Mouse (Mus musculus) thymus, postnatal 14 days (tissue): ENCODE results near the gene Eea1.
"Not testable (repeated sequence)": the region's sequence is repeated elsewhere in the genome, so short reads cannot be mapped to it uniquely, and the experiment has no call there.

Source experiments
- DNase-seq: peaks from one replicate; pipeline ENCODE4 v3.0.0; 2021

Gene Eea1

GRCm38 (mm10) chr10:95940046-95940900 lies at the start of gene Eea1:
Gene Eea1 (plus strand): TSS chr10:95940650.
- peak; percentile 56 for DNase-seq

GRCm38 (mm10) chr10:95891214-95891960 lies 49.1 kb upstream of the Eea1 start:
- DNase-seq = no peak

GRCm38 (mm10) chr10:95892132-95892531 lies 48.3 kb upstream of the Eea1 start:
- DNase-seq = no peak

- DNase-seq = no peak
These were observed 47.0 kb upstream of the Eea1 start for GRCm38 (mm10) chr10:95893291-95893932.

GRCm38 (mm10) chr10:95894036-95894855 lies 46.2 kb upstream of the Eea1 start:
- DNase-seq = peak; percentile 8

- DNase-seq = peak; percentile 60
These were observed 45.5 kb upstream of the Eea1 start for GRCm38 (mm10) chr10:95894856-95895386.

- DNase-seq = peak; percentile 32
These were observed 41.8 kb upstream of the Eea1 start for GRCm38 (mm10) chr10:95898471-95899154.

- no peak for DNase-seq
These were observed 35.8 kb upstream of the Eea1 start for GRCm38 (mm10) chr10:95904668-95905067.

GRCm38 (mm10) chr10:95909246-95909909 lies 31.1 kb upstream of the Eea1 start:
- no peak for DNase-seq

- no peak for DNase-seq
These were observed 29.4 kb upstream of the Eea1 start for GRCm38 (mm10) chr10:95911016-95911415.

- DNase-seq = no peak
These were observed 25.8 kb upstream of the Eea1 start for GRCm38 (mm10) chr10:95914434-95915174.

- no peak for DNase-seq
These were observed 21.7 kb upstream of the Eea1 start for GRCm38 (mm10) chr10:95918716-95919115.

GRCm38 (mm10) chr10:95923263-95924217 lies 16.9 kb upstream of the Eea1 start:
- DNase-seq = no peak

GRCm38 (mm10) chr10:95933631-95934030 lies 6.8 kb upstream of the Eea1 start:
- DNase-seq = not testable (repeated sequence)

GRCm38 (mm10) chr10:95940901-95941767 lies 684 bp downstream of the Eea1 start:
- DNase-seq = peak; percentile 39

GRCm38 (mm10) chr10:95941768-95942425 lies 1.4 kb downstream of the Eea1 start:
- DNase-seq = no peak

GRCm38 (mm10) chr10:95945086-95945485 lies 4.6 kb downstream of the Eea1 start:
- DNase-seq = no peak

- no peak for DNase-seq
These were observed 9.0 kb downstream of the Eea1 start for GRCm38 (mm10) chr10:95949410-95949809.
